Mouse (Mus musculus) Patski (cell line): ENCODE measurements at regions not wholly inside any gene's neighbourhood (a gene's known extent, or its start where the extent isn't known, plus 50 kb on each side); places are given as distances from the start of the nearest gene placed in this dataset.

Experiments used
- ATAC-seq: fragments of 100-300 bp; one replicate; pipeline ENCODE4 v1.8.0; 2021
- CTCF ChIA-PET: fragments of 350-600 bp; sonication (Branson Sonifier 250); formaldehyde crosslinking; loops from one replicate; lab custom pipeline; 2022; ENCODE audit warnings: inconsistent platforms; lab: Charles Lee
- POLR2A ChIA-PET: fragments of 350-600 bp; sonication (Branson Sonifier 250); formaldehyde crosslinking; loops from one replicate; lab custom pipeline; 2022; ENCODE audit warnings: antibody characterized with exemption, inconsistent platforms; lab: Charles Lee
- DNase-seq: peaks from one replicate; pipeline ENCODE4 v3.0.0-alpha.2; 2011; ENCODE audit warnings: low read depth, low spot score
- H3K27me3 ChIP-seq: fragments of 371-371 bp; one replicate; pipeline ENCODE4 v1.5.1; 2021
- CTCF ChIP-seq: fragments of 100-300 bp; IDR thresholded peaks from one replicate; pipeline ENCODE4 v1.5.1; 2021
- in situ Hi-C: fragments of 300-500 bp; cut with MboI; formaldehyde crosslinking; loops from 3 replicates; pipeline ENCODE4 v1.11.1; 2018; ENCODE audit warnings: low pct_unique_long_range_greater_than_20kb, mixed read lengths

GRCm38 (mm10) chr7:40310558-40310957, 587.6 kb upstream of the Vstm2b start:
- TF ChIP-seq CTCF, result peak; percentile 72
- ChIA-PET CTCF (interaction anchor here (0.9 to 2.1 kb wide), 4 partner anchors 10 to 40 kb away, joined by 3 to 6 read pairs (median 3); no protein-coding TSS in a partner anchor), POLR2A (no interaction called here)
- DNase-seq (no peak), ATAC-seq (no peak)
- in situ Hi-C loops, result loop anchor here (25.0 kb wide), 1 partner anchor 352 kb away; no protein-coding TSS in a partner anchor
- H3K27me3 ChIP-seq, result no peaks in the 10 kb centered on the region

- DNase-seq (no peak), ATAC-seq (peak; percentile 83)
- TF ChIP-seq CTCF, result no peak
- H3K27me3 ChIP-seq, result no peaks in the 10 kb centered on the region
- ChIA-PET CTCF (interaction anchor here (1.2 kb wide), 1 partner anchor 11 kb away, joined by 6 read pairs; no protein-coding TSS in a partner anchor), POLR2A (no interaction called here)
- in situ Hi-C loops, result loop anchor here (25.0 kb wide), 1 partner anchor 341 kb away; no protein-coding TSS in a partner anchor
These were observed 577.0 kb upstream of the Vstm2b start for GRCm38 (mm10) chr7:40321171-40321570.

DNA sequence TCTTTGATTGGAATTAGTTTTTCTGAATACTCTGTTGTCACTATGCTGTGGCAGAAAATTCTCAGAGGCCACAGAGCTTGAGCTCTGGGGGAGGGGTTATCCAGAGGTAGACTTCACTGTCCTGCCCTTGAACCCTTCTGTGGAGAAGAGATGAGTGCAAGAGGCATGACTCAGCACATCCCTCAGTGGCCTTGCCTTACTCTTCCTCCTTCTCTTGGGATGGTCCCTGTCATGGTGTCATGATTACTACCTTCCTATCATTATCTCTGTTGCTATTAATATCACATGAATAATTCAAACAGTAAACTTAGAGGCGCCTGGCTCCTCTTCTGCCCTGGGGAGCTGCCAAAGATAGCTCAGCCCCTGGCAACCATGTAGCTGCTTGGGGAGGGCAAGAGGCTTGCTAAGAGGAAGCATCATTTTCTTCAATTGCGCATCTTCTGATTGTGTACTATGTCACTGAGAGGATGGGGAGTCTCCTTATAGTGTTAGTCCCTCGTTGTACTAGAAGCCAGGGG, 572.9 kb upstream of the Vstm2b start:
- ChIA-PET CTCF (no interaction called here), POLR2A (no interaction called here)
- in situ Hi-C loops, result no loop called here
- H3K27me3 ChIP-seq, result no peaks in the 10 kb centered on the region
- TF ChIP-seq CTCF, result no peak
- ATAC-seq (no peak), DNase-seq (no peak)

- POLR2A ChIA-PET, result no interaction called here
- in situ Hi-C loops, result no loop called here
These were observed 565.7 kb upstream of the Vstm2b start for GRCm38 (mm10) chr7:40332455-40332854.

DNA sequence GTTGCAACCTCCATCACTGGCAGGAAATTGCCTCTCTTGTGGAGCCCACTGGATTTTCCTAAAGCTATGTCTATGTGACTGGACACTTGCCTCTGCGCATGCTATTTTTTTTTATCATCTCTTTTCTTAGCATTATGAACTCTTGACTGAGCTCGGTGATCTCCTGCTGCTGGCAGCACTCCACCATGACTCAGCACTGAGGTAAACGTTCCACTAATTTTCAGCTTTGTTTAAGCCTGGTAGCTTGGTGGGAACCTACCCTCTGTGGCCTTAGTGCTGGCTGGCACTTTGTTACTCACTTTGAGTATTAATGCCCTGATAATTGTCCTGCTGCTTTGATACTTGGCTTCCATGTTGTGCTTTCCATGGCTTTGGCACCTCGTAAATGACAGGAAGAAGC, 545.8 kb upstream of the Vstm2b start:
- no peak for TF ChIP-seq CTCF
- no peaks in the 10 kb centered on the region for H3K27me3 ChIP-seq
- ATAC-seq, result peak; percentile 93
- ChIA-PET CTCF (interaction anchor here (1.0 to 1.3 kb wide), 2 partner anchors 20 to 44 kb away, joined by 3 read pairs; no protein-coding TSS in a partner anchor), POLR2A (no interaction called here)
- in situ Hi-C loops, result no loop called here
- peak; percentile 69 for DNase-seq

More at GRCm38 (mm10) chr7:40332455-40332854, 565.7 kb upstream of the Vstm2b start:
- ATAC-seq, result no peak
- CTCF ChIA-PET, result interaction anchor here (1.0 kb wide), 1 partner anchor 20 kb away, joined by 3 read pairs; no protein-coding TSS in a partner anchor
- TF ChIP-seq CTCF, result no peak
- H3K27me3 ChIP-seq, result peaks cover 8% of the 10 kb centered on the region
- DNase-seq, result no peak

GRCm38 (mm10) chr7:40362719-40363118, 535.4 kb upstream of the Vstm2b start:
- TF ChIP-seq CTCF, result no peak
- DNase-seq (no peak), ATAC-seq (no peak)
- POLR2A ChIA-PET, result no interaction called here
- CTCF ChIA-PET, result no interaction called here
- in situ Hi-C loops, result no loop called here
- no peaks in the 10 kb centered on the region for H3K27me3 ChIP-seq

DNA sequence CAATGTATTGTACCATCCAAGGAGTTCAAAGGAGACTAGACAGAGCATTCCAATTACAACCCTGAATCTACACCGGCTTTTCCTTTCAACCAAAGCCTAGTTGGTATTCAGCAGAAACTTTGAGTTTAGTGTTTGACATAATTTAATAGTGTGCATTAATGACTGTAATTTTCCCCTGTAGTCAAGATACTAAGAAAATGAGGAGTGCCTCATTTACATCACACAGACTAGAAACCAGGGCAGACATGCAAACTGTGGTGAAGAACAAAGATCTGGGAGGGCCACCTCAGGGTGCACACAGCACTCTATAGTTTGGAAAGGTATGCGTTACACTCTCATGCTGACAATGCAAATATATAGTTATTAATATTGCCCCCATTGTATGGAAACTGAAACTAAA, 525.4 kb upstream of the Vstm2b start:
- no peak for TF ChIP-seq CTCF
- CTCF ChIA-PET, result no interaction called here
- no peaks in the 10 kb centered on the region for H3K27me3 ChIP-seq
- in situ Hi-C loops, result no loop called here
- ATAC-seq, result no peak
- POLR2A ChIA-PET, result no interaction called here
- no peak for DNase-seq

- POLR2A ChIA-PET, result no interaction called here
- H3K27me3 ChIP-seq, result peaks cover 4% of the 10 kb centered on the region
- TF ChIP-seq CTCF, result no peak
- in situ Hi-C loops, result no loop called here
- DNase-seq (no peak), ATAC-seq (no peak)
- CTCF ChIA-PET, result no interaction called here
These were observed 520.3 kb upstream of the Vstm2b start for GRCm38 (mm10) chr7:40377839-40378238.

DNA sequence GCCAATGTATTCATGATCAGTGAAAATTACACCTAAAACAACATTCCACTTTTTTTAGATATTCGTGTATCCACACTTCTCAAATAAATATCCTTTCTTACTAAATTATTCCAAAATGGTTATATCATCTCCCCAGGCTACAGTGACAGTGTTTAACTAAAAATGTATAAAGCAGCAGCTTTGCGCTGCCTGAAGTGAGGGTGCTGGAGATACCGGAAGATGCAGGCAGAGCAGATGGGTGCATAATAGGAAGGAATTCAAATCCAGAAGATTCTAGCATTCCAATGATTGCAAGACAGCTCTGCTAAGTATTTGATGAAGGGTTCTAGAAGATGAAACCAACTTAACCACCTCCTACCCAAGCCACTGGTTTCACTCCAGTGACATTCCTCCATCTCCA, 516.9 kb upstream of the Vstm2b start:
- CTCF ChIA-PET, result no interaction called here

DNA sequence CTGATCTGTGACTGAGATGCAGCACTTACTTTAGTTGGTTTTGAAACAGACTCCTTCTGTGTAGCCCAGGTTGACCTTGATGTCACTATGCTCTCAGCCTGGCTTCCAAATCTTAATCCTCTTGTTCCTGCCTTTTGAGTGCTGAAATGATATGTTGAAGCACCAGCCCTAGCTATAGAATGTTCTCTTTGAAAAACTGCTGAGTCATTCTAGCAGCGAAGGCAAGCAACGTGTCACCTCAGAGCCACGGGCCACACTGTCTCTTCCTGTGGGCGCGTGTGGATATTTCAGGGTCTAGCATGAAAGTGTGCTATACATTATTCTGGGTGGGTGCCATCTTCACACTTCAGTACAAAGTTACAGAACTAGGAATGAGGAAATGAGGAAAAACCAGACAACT, 510.0 kb upstream of the Vstm2b start:
- no peak for TF ChIP-seq CTCF
- no peaks in the 10 kb centered on the region for H3K27me3 ChIP-seq
- DNase-seq (no peak), ATAC-seq (no peak)
- ChIA-PET POLR2A (no interaction called here), CTCF (interaction anchor here (1.3 kb wide), 1 partner anchor 15 kb away, joined by 3 read pairs; no protein-coding TSS in a partner anchor)
- in situ Hi-C loops, result no loop called here

More for the DNA sequence above, 516.9 kb upstream of the Vstm2b start:
- DNase-seq (no peak), ATAC-seq (no peak)
- in situ Hi-C loops, result no loop called here
- no peak for TF ChIP-seq CTCF
- POLR2A ChIA-PET, result no interaction called here
- peaks cover 4% of the 10 kb centered on the region for H3K27me3 ChIP-seq

- no peak for TF ChIP-seq CTCF
- POLR2A ChIA-PET, result no interaction called here
- ATAC-seq (no peak), DNase-seq (no peak)
- in situ Hi-C loops, result no loop called here
- H3K27me3 ChIP-seq, result no peaks in the 10 kb centered on the region
- CTCF ChIA-PET, result no interaction called here
These were observed 508.3 kb upstream of the Vstm2b start for GRCm38 (mm10) chr7:40389795-40390194.
